Mouse (Mus musculus) heart, embryonic 11.5 days (tissue): ENCODE measurements around the gene Rplp1. TPM values are rescaled to one million over a fixed set of nuclear protein-coding genes. Genes with fewer than 3 reads are reported as not detected.

Experiments
- ATAC-seq: fragments of 200-750 bp; cut with Nextera tagmentation; replicated peaks from 2 replicates; pipeline ENCODE4 v1.8.0; 2017; ENCODE audit warnings: moderate library complexity; ENCODE audit not compliant: insufficient number of reproducible peaks, low FRiP score, low TSS enrichment
- H3K27ac ChIP-seq: fragments of 300-500 bp; sonication (generic); 2 replicates; pipeline ENCODE4 v1.5.1; 2014; ENCODE audit warnings: mild to moderate bottlenecking, low read depth, low read length
- H3K27me3 ChIP-seq: fragments of 300-500 bp; sonication (generic); 2 replicates; pipeline ENCODE4 v1.6.1; 2014; ENCODE audit warnings: mild to moderate bottlenecking, low read length, mixed read lengths; ENCODE audit not compliant: control insufficient read depth, insufficient read depth
- H3K36me3 ChIP-seq: fragments of 300-500 bp; sonication (generic); 2 replicates; pipeline ENCODE4 v1.6.1; 2014; ENCODE audit warnings: mild to moderate bottlenecking, low read length, moderate library complexity, mixed read lengths; ENCODE audit not compliant: control insufficient read depth, insufficient read depth
- H3K4me1 ChIP-seq: fragments of 300-500 bp; sonication (generic); 2 replicates; pipeline ENCODE4 v1.6.1; 2014; ENCODE audit warnings: low read length; ENCODE audit not compliant: control insufficient read depth, insufficient read depth
- H3K4me2 ChIP-seq: fragments of 300-500 bp; sonication (generic); 2 replicates; pipeline ENCODE4 v1.6.1; 2014; ENCODE audit warnings: mild to moderate bottlenecking, moderate library complexity
- H3K4me3 ChIP-seq: fragments of 300-500 bp; sonication (generic); 2 replicates; pipeline ENCODE4 v1.5.1; 2014; ENCODE audit warnings: low read depth, low read length
- H3K9ac ChIP-seq: fragments of 300-500 bp; sonication (generic); 2 replicates; pipeline ENCODE4 v1.6.1; 2014; ENCODE audit warnings: mild to moderate bottlenecking, low read depth, low read length, moderate library complexity
- H3K9me3 ChIP-seq: fragments of 300-500 bp; sonication (generic); replicated peaks from 2 replicates; pipeline ENCODE4 v1.6.1; 2016; ENCODE audit warnings: low read length; ENCODE audit not compliant: control insufficient read depth
- WGBS: fragments of 180-500 bp; shearing (Covaris S2); extraction: QIAGEN DNeasy Blood & Tissue Kit; methylation state at CpG from one replicate; pipeline ENCODE4 v1.1.7; 2014; ENCODE audit not compliant: insufficient replicate concordance; 5-methylcytosine and 5-hydroxymethylcytosine counted together
- polyA plus RNA-seq: library from polyadenylated mRNA; unstranded; fragments of >200 nt; fragmentation: Nextera tagmentation; extraction: Ambion mirVana; gene quantifications from 2 replicates; pipeline ENCODE4 v1.2.1, GENCODE M21; 2014

Gene Rplp1
- polyA plus RNA-seq, 1 experiment from 2014 or later: 1,096 TPM

DNA sequence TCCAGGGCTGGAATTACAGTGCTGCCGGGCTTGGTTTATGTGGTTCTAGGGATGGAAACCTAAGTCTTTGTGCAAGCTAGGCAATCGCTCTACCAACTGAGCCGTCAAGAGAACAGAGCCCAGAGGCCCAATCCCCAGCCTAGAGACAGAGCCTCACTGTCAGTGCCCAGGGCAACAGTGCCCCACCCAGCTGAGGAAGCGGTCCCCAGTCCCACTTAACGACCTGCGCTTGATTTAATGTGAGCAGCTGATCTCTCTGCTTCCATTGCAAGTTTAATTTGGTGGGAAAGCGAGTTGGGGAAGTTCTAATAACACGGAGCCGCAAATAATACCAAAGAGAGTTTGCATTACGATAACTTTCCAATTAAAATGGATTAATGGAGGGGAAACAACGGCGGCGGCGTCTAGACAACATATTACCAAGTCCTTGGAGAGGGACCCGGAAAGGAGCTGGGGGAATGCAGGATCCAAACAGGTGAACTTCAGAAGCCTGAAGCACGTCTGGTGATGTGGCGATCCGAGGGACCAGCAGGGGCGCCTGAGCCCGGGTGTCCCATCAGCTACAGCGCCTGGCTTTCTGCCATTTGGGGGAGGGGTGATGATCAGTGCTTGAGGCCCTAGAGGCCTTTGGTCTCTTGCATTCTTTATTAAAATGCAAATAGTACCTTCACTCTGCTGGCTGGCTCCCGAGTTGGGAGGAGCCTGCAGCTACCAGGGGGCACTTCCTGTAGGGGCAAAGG is 36.8 kb downstream of the Rplp1 start:
- Histone ChIP-seq H3K4me1 (no peaks in the 10 kb centered on the region; the same call in 1 of the 2 replicates), H3K27me3 (peaks cover 15% of the 10 kb centered on the region), H3K9me3 (no peaks in the 10 kb centered on the region), H3K27ac (no peak overlapping the region), H3K4me3 (no peak overlapping the region), H3K9ac (no peak overlapping the region), H3K36me3 (no peaks in the 10 kb centered on the region), H3K4me2 (no peak overlapping the region)
- ATAC-seq: no peak
- WGBS: 20% methylated on average over 22 of the region's 22 CpGs

GRCm38 (mm10) chr9:61873325-61873724 is 41.0 kb downstream of the Rplp1 start:
- Histone ChIP-seq H3K4me1 (no peaks in the 10 kb centered on the region; the same call in 1 of the 2 replicates), H3K27ac (no peak overlapping the region), H3K9ac (no peak overlapping the region), H3K4me3 (no peak overlapping the region), H3K27me3 (peaks cover 13% of the 10 kb centered on the region), H3K9me3 (no peaks in the 10 kb centered on the region), H3K36me3 (no peaks in the 10 kb centered on the region), H3K4me2 (no peak overlapping the region)
- no peak for ATAC-seq
- WGBS: 52% methylated on average over 8 of the region's 8 CpGs

DNA sequence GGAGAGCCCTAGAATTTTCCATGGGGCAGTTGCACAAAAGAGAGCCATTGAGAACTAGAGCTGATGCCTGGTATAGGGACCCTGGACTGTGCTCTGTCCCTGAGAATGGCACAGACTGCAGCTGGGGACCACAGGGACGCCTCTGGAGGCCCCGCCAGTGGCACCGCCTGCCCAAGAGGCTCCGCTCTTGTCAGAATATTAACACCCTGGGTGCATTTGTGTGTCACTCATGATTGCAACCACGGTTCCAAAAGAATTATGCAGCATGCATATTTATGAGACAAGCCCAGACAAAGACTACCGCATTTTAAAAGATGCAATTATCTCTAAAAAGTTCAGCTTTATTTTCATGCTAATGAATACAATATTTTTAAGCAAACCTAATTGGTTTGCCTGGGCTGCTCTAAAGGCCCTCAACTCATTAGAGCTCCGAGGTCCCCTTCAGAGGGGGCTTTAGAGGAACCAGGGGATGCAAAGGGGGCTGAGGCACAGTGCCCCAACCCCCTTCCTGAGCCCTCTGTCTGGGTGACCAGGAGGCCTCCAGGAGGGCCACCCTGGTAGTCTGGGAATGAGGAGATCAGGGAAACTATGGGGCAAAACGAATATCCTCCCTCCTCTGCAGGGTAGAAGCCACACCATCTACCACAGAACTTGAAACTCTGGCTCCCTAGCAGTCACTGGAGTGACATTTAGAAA is 41.9 kb downstream of the Rplp1 start:
- no peak overlapping the region for H3K4me2 ChIP-seq
- ATAC-seq: no peak
- H3K27ac ChIP-seq: no peak overlapping the region
- H3K27me3 ChIP-seq: peaks cover 9% of the 10 kb centered on the region
- H3K4me1 ChIP-seq: no peaks in the 10 kb centered on the region
- H3K36me3 ChIP-seq: no peaks in the 10 kb centered on the region
- 70% methylated on average over 8 of the region's 8 CpGs for WGBS
- no peaks in the 10 kb centered on the region for H3K9me3 ChIP-seq
- no peak overlapping the region for H3K9ac ChIP-seq
- H3K4me3 ChIP-seq: no peak overlapping the region

GRCm38 (mm10) chr9:61871839-61872238 is 42.5 kb downstream of the Rplp1 start:
- no peak overlapping the region for H3K9ac ChIP-seq
- no peaks in the 10 kb centered on the region for H3K9me3 ChIP-seq
- H3K4me3 ChIP-seq: no peak overlapping the region
- H3K4me2 ChIP-seq: no peak overlapping the region
- no peaks in the 10 kb centered on the region for H3K4me1 ChIP-seq
- H3K27ac ChIP-seq: no peak overlapping the region
- WGBS: 77% methylated on average over 6 of the region's 6 CpGs
- peaks cover 3% of the 10 kb centered on the region for H3K27me3 ChIP-seq
- no peak for ATAC-seq
- H3K36me3 ChIP-seq: no peaks in the 10 kb centered on the region

GRCm38 (mm10) chr9:61867659-61868058 is 46.7 kb downstream of the Rplp1 start:
- Histone ChIP-seq H3K27ac (no peak overlapping the region), H3K9me3 (no peaks in the 10 kb centered on the region), H3K4me3 (no peak overlapping the region), H3K36me3 (no peaks in the 10 kb centered on the region), H3K4me2 (no peak overlapping the region), H3K27me3 (no peaks in the 10 kb centered on the region), H3K4me1 (no peaks in the 10 kb centered on the region), H3K9ac (no peak overlapping the region)
- no peak for ATAC-seq
- 50% methylated on average over 11 of the region's 11 CpGs for WGBS

Other genes with a start within 250 kb of the Rplp1 start
- 92.5 and 103 TPM in 2 replicates for gene Kif23, start 32.2 kb upstream of the Rplp1 start, polyA plus RNA-seq
- 0.41 and 0.56 TPM in 2 replicates for gene Paqr5, start 112.3 kb upstream of the Rplp1 start, polyA plus RNA-seq
- gene Glce, start 208.1 kb upstream of the Rplp1 start, polyA plus RNA-seq: 10.7 and 15.4 TPM in 2 replicates